Comparison of ENCODE assay signal across 24 mouse cellular contexts in genomic region chr10:44971911-44972310, GRCm38 (mm10).
A peak's percentile ranks its signal among the peaks of the same experiment; 100 is the strongest.
DNase-seq lines count a peak whose midpoint lies in the region; ATAC-seq and TF ChIP-seq lines count a peak whose summit lies in the region.
"Had no signal": no experiment of that assay in that cellular context is flagged by ENCODE, and none has a peak within 500 bp of the region (broad histone marks: within the 10 kb centered on the region; RNA-seq: fewer than 3 reads in every experiment).

No protein-coding gene starts in this region.

- no peak overlapping the region for H3K4me3 ChIP-seq in lung, postnatal 0 days (ENCODE audit: low read depth, low read length)
- H3K4me3 ChIP-seq: embryonic facial prominence, embryonic 15.5 days; gastrocnemius, adult 2 months; heart, embryonic 15.5 days; limb, embryonic 10.5 days; liver, embryonic 15.5 days; midbrain, embryonic 15.5 days; myocyte; neural tube, embryonic 13.5 days had no signal

- H3K4me1 ChIP-seq in lung, postnatal 0 days (ENCODE audit: insufficient read depth, low read depth, low read length) = no peaks in the 10 kb centered on the region
- H3K4me1 ChIP-seq: embryonic facial prominence, embryonic 15.5 days; heart, embryonic 15.5 days; limb, embryonic 10.5 days; liver, embryonic 15.5 days; midbrain, embryonic 15.5 days; neural tube, embryonic 13.5 days had no signal

- peak; percentile 87 for TF ChIP-seq EP300 in lung, postnatal 0 days (IDR thresholded peaks at IDR 0.05)

- DNase-seq in adrenal gland, postnatal 14 days = peak; percentile 23
- DNase-seq in adrenal gland, postnatal 4 days (ENCODE audit: low spot score in 2 of 2) = no peak
- DNase-seq in kidney, postnatal 10 days = peak; percentile 18
- DNase-seq in kidney, postnatal 4 days = no peak
- peak; percentile 41 for DNase-seq in lung, postnatal 0 days (ENCODE audit: low spot score)
- no peak for DNase-seq in cerebellum, postnatal 10 days
- DNase-seq in cerebellum, adult 8-10 months = no peak
- DNase-seq: cerebellum, adult 2 months; gastrocnemius, adult 2 months; heart, postnatal 4 days; liver; retina, postnatal 1 day; right cerebral cortex, postnatal 25 days had no signal

- H3K4me2 ChIP-seq in lung, postnatal 0 days (replicated peaks; ENCODE audit: low read depth, low read length) = no peak overlapping the region
- H3K4me2 ChIP-seq: embryonic facial prominence, embryonic 15.5 days; heart, embryonic 15.5 days; hindbrain, embryonic 14.5 days; liver, embryonic 15.5 days; midbrain, embryonic 15.5 days; neural tube, embryonic 13.5 days had no signal

- no peak overlapping the region for H3K9ac ChIP-seq in lung, postnatal 0 days (replicated peaks; ENCODE audit: low read depth)
- H3K9ac ChIP-seq: embryonic facial prominence, embryonic 15.5 days; heart, embryonic 15.5 days; hindbrain, embryonic 14.5 days; liver, embryonic 15.5 days; midbrain, embryonic 15.5 days; neural tube, embryonic 13.5 days had no signal

- TF ChIP-seq CTCF in lung, postnatal 0 days (IDR thresholded peaks at IDR 0.05) = no peak

- H3K27ac ChIP-seq in lung, postnatal 0 days (ENCODE audit: low read length) = no peak overlapping the region
- H3K27ac ChIP-seq: embryonic facial prominence, embryonic 15.5 days; gastrocnemius, adult 2 months; heart, embryonic 15.5 days; hindbrain, embryonic 14.5 days; limb, embryonic 10.5 days; liver, embryonic 15.5 days; macrophage; midbrain, embryonic 15.5 days; neural tube, embryonic 13.5 days had no signal

- no peaks in the 10 kb centered on the region for H3K9me3 ChIP-seq in lung, postnatal 0 days (ENCODE audit: low read length)
- H3K9me3 ChIP-seq: embryonic facial prominence, embryonic 15.5 days; heart, embryonic 15.5 days; limb, embryonic 10.5 days; liver, embryonic 15.5 days; midbrain, embryonic 15.5 days; neural tube, embryonic 13.5 days had no signal

- H3K27me3 ChIP-seq in lung, postnatal 0 days (replicated peaks; ENCODE audit: insufficient read depth, low read length) = no peaks in the 10 kb centered on the region
- H3K27me3 ChIP-seq: embryonic facial prominence, embryonic 15.5 days; heart, embryonic 15.5 days; liver, embryonic 15.5 days; midbrain, embryonic 15.5 days; neural tube, embryonic 13.5 days had no signal

- no peaks in the 10 kb centered on the region for H3K36me3 ChIP-seq in lung, postnatal 0 days (ENCODE audit: insufficient read depth, low read length)
- H3K36me3 ChIP-seq: embryonic facial prominence, embryonic 15.5 days; heart, embryonic 15.5 days; limb, embryonic 10.5 days; liver, embryonic 15.5 days; midbrain, embryonic 15.5 days; neural tube, embryonic 13.5 days had no signal

- ATAC-seq in lung, postnatal 0 days = peak; percentile 80
- ATAC-seq: forebrain, embryonic 14.5 days; inflammation-experienced regulatory T-cells, adult 6 months; midbrain, embryonic 15.5 days had no signal

- WGBS in lung, postnatal 0 days = 44% methylated on average over 2 of the region's 2 CpGs

Comparison
In these comparisons a context has a peak if more than half of its experiments do, and no peak if none do; other contexts are left out.
1. DNase-seq: peak in adrenal gland, postnatal 14 days (single experiment), kidney, postnatal 10 days (single experiment) and lung, postnatal 0 days (single experiment); none in adrenal gland, postnatal 4 days (0 of 2), kidney, postnatal 4 days (0 of 2), cerebellum, postnatal 10 days (0 of 2) and cerebellum, adult 8-10 months (single experiment).